Mouse (Mus musculus): ENCODE data around the gene Celf2. TPM values are rescaled to one million over a fixed set of nuclear protein-coding genes. Genes with fewer than 3 reads are reported as not detected.
A peak's percentile ranks its signal among the peaks of the same experiment; 100 is the strongest.

Gene Celf2
- polyA plus RNA-seq, 1 experiment from 2014 or later = 60.7 TPM

DNA sequence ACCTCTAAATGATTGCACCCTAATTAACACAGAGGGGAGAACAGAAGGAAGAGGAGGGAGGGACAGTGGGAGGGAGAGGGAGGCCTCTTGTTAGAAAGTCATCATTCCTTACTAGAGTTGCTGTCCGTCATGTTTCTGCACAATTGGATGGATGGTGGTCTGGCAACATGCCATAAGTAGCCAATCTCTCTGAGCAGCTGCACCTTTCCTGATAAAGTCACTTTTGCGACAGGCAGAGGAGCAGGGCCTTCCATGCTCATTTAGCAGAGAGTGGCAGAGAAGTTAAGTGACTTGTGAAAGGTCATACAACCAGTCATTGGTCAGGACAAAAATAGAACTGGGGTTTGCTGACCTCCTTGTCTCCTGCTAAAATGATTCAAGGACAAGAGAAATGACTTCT, 747.0 kb downstream of the Celf2 start:
- Histone ChIP-seq H3K9ac (no peak overlapping the region), H3K4me2 (no peak overlapping the region), H3K4me1 (no peaks in the 10 kb centered on the region), H3K27ac (no peak overlapping the region), H3K36me3 (no peaks in the 10 kb centered on the region), H3K27me3 (no peaks in the 10 kb centered on the region), H3K4me3 (no peak overlapping the region), H3K9me3 (no peaks in the 10 kb centered on the region)
- WGBS = 59% methylated on average over 2 of the region's 2 CpGs
- no peak for ATAC-seq (ENCODE audit: insufficient number of reproducible peaks, low FRiP score, low TSS enrichment, low read depth)

DNA sequence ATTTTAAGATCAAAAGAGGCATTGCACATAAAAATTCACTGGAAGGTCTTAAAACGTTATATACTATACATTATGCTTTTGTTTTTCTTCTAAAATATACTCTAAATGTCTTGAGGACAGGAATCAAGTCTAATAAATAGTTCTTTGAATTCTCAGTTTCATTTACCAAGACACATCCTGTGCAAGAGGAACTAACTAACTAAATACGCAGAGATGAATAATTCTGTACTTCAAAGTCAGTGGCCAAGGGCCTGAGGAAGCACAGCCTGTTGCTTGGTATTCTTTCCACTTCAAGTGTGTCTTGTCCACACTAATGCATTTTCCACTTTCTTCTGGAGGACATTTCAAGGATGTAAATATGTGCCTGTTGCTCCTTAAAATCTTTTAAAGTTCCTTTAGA, 766.2 kb downstream of the Celf2 start:
- Histone ChIP-seq H3K27me3 (no peaks in the 10 kb centered on the region), H3K9ac (no peak overlapping the region), H3K4me3 (no peak overlapping the region), H3K9me3 (no peaks in the 10 kb centered on the region), H3K4me1 (no peaks in the 10 kb centered on the region), H3K4me2 (no peak overlapping the region), H3K36me3 (no peaks in the 10 kb centered on the region), H3K27ac (no peak overlapping the region)
- 49% methylated on average over 2 of the region's 2 CpGs for WGBS
- ATAC-seq (ENCODE audit: insufficient number of reproducible peaks, low FRiP score, low TSS enrichment, low read depth) = no peak

DNA sequence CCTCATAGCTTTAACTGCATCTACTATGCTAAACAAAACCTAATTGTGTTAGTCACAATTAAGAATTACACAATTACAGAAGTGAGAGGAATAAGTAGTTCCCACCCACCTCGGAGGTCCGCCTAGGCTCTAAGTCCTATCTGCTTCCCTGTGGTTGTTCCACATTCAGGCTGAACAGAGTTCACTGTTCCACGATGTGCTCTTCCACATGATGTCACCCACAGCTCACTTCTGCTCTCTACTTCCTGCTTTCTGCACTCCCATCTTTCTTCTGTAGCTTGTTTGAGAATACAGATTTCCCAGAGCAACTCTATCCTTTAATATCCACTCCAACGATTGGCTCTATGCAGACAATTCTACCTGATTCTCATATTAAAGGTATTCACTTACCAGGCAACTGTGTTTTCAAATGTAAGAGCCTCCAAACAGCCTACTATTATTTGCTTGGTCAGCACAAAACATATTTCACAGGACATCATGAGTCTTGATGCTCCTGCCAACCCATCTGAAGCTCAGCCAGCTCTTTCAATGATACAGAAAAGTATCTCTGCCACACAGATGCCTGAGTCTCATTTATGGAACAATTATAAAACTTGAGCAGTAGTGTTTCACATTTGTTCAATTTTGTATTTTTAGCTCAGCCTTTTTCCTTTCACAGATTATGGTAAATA, 769.2 kb downstream of the Celf2 start:
- no peak overlapping the region for H3K4me2 ChIP-seq
- no peaks in the 10 kb centered on the region for H3K36me3 ChIP-seq
- ATAC-seq (ENCODE audit: insufficient number of reproducible peaks, low FRiP score, low TSS enrichment, low read depth) = no peak
- no peaks in the 10 kb centered on the region for H3K9me3 ChIP-seq
- H3K9ac ChIP-seq = no peak overlapping the region
- no peaks in the 10 kb centered on the region for H3K27me3 ChIP-seq
- WGBS = 76% methylated on average over 4 of the region's 4 CpGs
- no peak overlapping the region for H3K27ac ChIP-seq
- H3K4me1 ChIP-seq = no peaks in the 10 kb centered on the region
- no peak overlapping the region for H3K4me3 ChIP-seq

DNA sequence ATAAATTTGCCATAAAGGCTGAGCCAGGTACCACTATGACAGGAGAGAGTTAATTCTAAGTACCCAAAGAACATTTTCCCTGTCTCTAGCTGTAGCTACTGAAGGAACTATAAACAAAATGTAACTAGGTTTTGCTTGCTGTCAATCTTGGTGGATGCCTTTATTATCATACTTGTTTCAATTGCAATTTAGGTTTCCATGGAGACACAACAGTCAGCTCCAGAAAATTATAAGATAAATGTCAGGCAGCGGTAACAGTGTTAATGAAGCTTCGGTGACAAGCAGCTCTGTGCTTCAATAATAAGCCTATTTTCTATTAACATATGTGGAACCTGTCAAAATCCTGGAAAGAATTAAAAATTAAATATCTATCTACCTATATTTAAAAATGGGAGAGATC, 777.3 kb downstream of the Celf2 start:
- no peak for ATAC-seq (ENCODE audit: insufficient number of reproducible peaks, low FRiP score, low TSS enrichment, low read depth)
- no peaks in the 10 kb centered on the region for H3K9me3 ChIP-seq
- H3K36me3 ChIP-seq = no peaks in the 10 kb centered on the region
- WGBS = 95% methylated on average over 2 of the region's 2 CpGs
- H3K4me3 ChIP-seq = no peak overlapping the region
- no peaks in the 10 kb centered on the region for H3K4me1 ChIP-seq
- no peak overlapping the region for H3K4me2 ChIP-seq
- H3K27ac ChIP-seq = no peak overlapping the region
- H3K9ac ChIP-seq = no peak overlapping the region
- H3K27me3 ChIP-seq = no peaks in the 10 kb centered on the region

- WGBS = 80% methylated on average over 3 of the region's 3 CpGs
- no peak overlapping the region for H3K9ac ChIP-seq
- H3K4me3 ChIP-seq = no peak overlapping the region
- ATAC-seq (ENCODE audit: insufficient number of reproducible peaks, low FRiP score, low TSS enrichment, low read depth) = no peak
- no peak overlapping the region for H3K4me2 ChIP-seq
- H3K27me3 ChIP-seq = no peaks in the 10 kb centered on the region
- no peaks in the 10 kb centered on the region for H3K36me3 ChIP-seq
- H3K27ac ChIP-seq = no peak overlapping the region
- H3K4me1 ChIP-seq = 0 out of 2 replicates have a peak, but pooled peaks cover 2% of the 10 kb centered on the region
- H3K9me3 ChIP-seq = no peaks in the 10 kb centered on the region
Observed at GRCm38 (mm10) chr2:6730860-6731259, 778.5 kb downstream of the Celf2 start.

DNA sequence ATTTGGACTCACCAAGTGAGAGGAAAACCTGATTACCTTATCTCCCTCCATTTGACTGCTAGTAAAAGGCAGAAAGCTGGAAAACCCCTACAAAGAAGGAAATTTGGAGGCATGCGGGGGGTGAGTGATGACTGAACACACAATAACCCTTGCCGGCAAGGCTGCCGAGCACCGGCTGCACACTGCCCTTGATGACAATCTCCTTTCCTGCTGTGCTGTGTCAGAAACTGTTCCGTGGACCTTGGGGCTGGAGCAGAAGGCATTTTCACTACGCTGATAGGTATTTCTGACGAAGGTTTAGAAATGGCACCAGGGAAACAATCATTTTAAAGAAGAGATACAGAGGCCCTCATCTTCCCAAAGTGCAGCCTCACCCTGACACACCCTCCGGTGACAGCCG, 779.4 kb downstream of the Celf2 start:
- Histone ChIP-seq H3K9ac (no peak overlapping the region), H3K4me2 (no peak overlapping the region), H3K36me3 (no peaks in the 10 kb centered on the region), H3K4me1 (0 out of 2 replicates have a peak, but pooled peaks cover 3% of the 10 kb centered on the region), H3K27me3 (no peaks in the 10 kb centered on the region), H3K9me3 (no peaks in the 10 kb centered on the region), H3K27ac (no peak overlapping the region), H3K4me3 (no peak overlapping the region)
- 71% methylated on average over 9 of the region's 9 CpGs for WGBS
- ATAC-seq (ENCODE audit: insufficient number of reproducible peaks, low FRiP score, low TSS enrichment, low read depth) = no peak

GRCm38 (mm10) chr2:6728840-6729252, 780.5 kb downstream of the Celf2 start:
- peak; percentile 56 for ATAC-seq (ENCODE audit: insufficient number of reproducible peaks, low FRiP score, low TSS enrichment, low read depth)
- Histone ChIP-seq H3K27me3 (no peaks in the 10 kb centered on the region), H3K4me1 (0 out of 2 replicates have a peak, but pooled peaks cover 3% of the 10 kb centered on the region), H3K9ac (no peak overlapping the region), H3K36me3 (no peaks in the 10 kb centered on the region), H3K4me3 (no peak overlapping the region), H3K9me3 (no peaks in the 10 kb centered on the region), H3K27ac (no peak overlapping the region), H3K4me2 (no peak overlapping the region)
- WGBS = 65% methylated on average over 2 of the region's 2 CpGs

- Histone ChIP-seq H3K27me3 (no peaks in the 10 kb centered on the region), H3K27ac (no peak overlapping the region), H3K9me3 (no peaks in the 10 kb centered on the region), H3K4me2 (no peak overlapping the region), H3K4me3 (no peak overlapping the region), H3K4me1 (0 out of 2 replicates have a peak, but pooled peaks cover 3% of the 10 kb centered on the region), H3K36me3 (no peaks in the 10 kb centered on the region), H3K9ac (no peak overlapping the region)
- ATAC-seq (ENCODE audit: insufficient number of reproducible peaks, low FRiP score, low TSS enrichment, low read depth) = no peak
- 88% methylated on average over 5 of the region's 5 CpGs for WGBS
Observed at GRCm38 (mm10) chr2:6727366-6727765, 782.0 kb downstream of the Celf2 start.

GRCm38 (mm10) chr2:6726071-6726470, 783.3 kb downstream of the Celf2 start:
- Histone ChIP-seq H3K4me3 (no peak overlapping the region), H3K36me3 (no peaks in the 10 kb centered on the region), H3K27me3 (no peaks in the 10 kb centered on the region), H3K4me2 (no peak overlapping the region), H3K27ac (no peak overlapping the region), H3K9ac (no peak overlapping the region), H3K4me1 (peaks cover 15% of the 10 kb centered on the region), H3K9me3 (no peaks in the 10 kb centered on the region)
- 63% methylated on average over 8 of the region's 8 CpGs for WGBS
- ATAC-seq (ENCODE audit: insufficient number of reproducible peaks, low FRiP score, low TSS enrichment, low read depth) = no peak

DNA sequence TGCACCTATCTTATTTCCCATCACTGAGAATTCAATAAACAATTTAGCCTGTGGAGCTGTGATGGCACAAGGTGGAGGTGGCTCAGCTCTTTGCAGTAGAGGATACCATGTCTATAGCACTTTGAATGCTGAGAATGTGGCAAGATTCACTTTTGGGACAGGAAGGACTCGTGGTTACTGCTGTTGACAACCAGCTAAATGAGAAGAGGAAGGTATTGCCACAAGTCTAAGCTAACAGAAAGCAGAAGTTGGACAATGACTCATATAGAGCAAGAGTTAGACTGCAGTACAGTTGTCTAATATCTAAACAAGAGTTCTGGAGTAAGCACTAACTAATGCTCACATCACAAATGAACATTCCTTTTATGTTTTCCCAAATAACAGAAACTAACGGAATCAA, 785.8 kb downstream of the Celf2 start:
- peaks cover 20% of the 10 kb centered on the region for H3K4me1 ChIP-seq
- H3K9me3 ChIP-seq = no peaks in the 10 kb centered on the region
- WGBS = 72% methylated on average over 2 of the region's 2 CpGs
- H3K4me2 ChIP-seq = no peak overlapping the region
- H3K9ac ChIP-seq = no peak overlapping the region
- ATAC-seq (ENCODE audit: insufficient number of reproducible peaks, low FRiP score, low TSS enrichment, low read depth) = no peak
- no peaks in the 10 kb centered on the region for H3K36me3 ChIP-seq
- no peak overlapping the region for H3K4me3 ChIP-seq
- H3K27ac ChIP-seq = no peak overlapping the region
- no peaks in the 10 kb centered on the region for H3K27me3 ChIP-seq

DNA sequence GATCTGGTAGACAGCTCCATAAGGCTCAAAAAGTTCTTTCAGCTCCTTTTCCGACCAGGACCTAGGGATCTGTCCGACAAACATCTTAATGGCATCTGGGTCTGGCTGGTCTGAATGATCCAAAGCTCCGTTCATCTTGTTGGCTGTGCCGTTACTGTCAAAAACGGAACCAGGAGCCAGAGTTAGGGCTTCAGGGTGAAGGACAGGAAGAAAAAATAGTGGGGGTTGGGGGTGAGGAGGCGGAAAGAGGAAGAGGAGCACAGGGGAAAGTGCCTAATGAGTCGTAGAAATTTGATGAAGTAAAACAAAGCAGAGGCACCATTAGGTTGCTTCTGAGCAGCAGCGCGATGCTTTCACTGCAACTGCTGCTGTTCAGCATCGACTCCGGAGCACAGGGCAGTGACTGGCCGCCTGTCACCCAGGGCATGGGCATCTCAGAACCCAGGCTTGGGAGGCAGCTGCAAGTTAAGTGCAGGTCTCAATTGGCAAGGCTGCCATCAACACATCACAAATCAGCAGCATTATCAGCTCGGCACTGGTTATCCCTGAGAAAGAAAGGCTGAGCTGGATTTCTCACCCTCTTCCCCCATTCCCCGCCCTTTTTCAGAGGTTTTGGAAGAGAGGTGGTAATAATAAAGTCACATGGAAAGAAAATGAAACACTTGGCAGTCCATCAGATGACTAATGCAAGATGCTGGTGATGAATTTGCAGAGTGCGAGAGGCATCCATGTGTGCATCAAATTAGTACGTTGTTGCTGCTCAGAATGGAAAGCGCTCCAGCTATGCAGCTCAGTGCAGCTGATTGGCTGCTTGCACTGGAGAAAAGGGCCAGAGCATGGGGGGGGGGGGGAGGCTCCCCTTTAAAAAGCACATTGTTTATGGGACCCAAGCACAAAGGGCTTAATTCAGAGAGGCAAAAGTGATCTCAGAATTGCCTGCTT, 787.6 kb downstream of the Celf2 start:
- Histone ChIP-seq H3K4me2 (peak overlapping the region; percentile 80), H3K27ac (peak overlapping the region; percentile 86), H3K36me3 (no peaks in the 10 kb centered on the region), H3K27me3 (no peaks in the 10 kb centered on the region), H3K4me1 (peaks cover 20% of the 10 kb centered on the region), H3K9ac (peak overlapping the region; percentile 33; the same call in 1 of the 2 replicates), H3K9me3 (no peaks in the 10 kb centered on the region), H3K4me3 (peak overlapping the region; percentile 42)
- peak; percentile 73 for ATAC-seq (ENCODE audit: insufficient number of reproducible peaks, low FRiP score, low TSS enrichment, low read depth)
- WGBS = 3% methylated on average over 17 of the region's 17 CpGs
